Mouse (Mus musculus): ENCODE data around the gene Hypm.

Gene Hypm

GRCm38 (mm10) chrX:9846628-9847027 lies at the start of gene Hypm:
TSS of gene Hypm (plus strand) at chrX:9846928.
- DNase-seq (ENCODE audit: low spot score) = no peak

- no peak for DNase-seq (ENCODE audit: low spot score)
Observed at GRCm38 (mm10) chrX:9810101-9810500, 36.6 kb upstream of the Hypm start.

GRCm38 (mm10) chrX:9812469-9812868 lies 34.3 kb upstream of the Hypm start:
- DNase-seq (ENCODE audit: low spot score) = no peak

GRCm38 (mm10) chrX:9834779-9835178 lies 11.9 kb upstream of the Hypm start:
- no peak for DNase-seq (ENCODE audit: low spot score)

GRCm38 (mm10) chrX:9849403-9849802 lies 2.7 kb downstream of the Hypm start, which contains the start of gene H2al3:
TSS of gene H2al3 (plus strand) at chrX:9849703.
- DNase-seq (ENCODE audit: low spot score) = no peak

- DNase-seq (ENCODE audit: low spot score) = no peak
Observed at GRCm38 (mm10) chrX:9861859-9862258, 15.1 kb downstream of the Hypm start.

- no peak for DNase-seq (ENCODE audit: low spot score)
Observed at GRCm38 (mm10) chrX:9875519-9875918, 28.8 kb downstream of the Hypm start.

- no peak for DNase-seq (ENCODE audit: low spot score)
Observed at GRCm38 (mm10) chrX:9885322-9885721, 38.6 kb downstream of the Hypm start, which contains the start of gene Sytl5. TSS of gene Sytl5 (plus strand) at chrX:9885622.
